Mouse (Mus musculus): Measurements from ENCODE around the gene Cdk17. TPM values are rescaled to one million over a fixed set of nuclear protein-coding genes. Genes with fewer than 3 reads are reported as not detected.

Cdk17 gene
- total RNA-seq, 2 experiments from 2014 or later: 37.3 to 38.7 TPM

DNA sequence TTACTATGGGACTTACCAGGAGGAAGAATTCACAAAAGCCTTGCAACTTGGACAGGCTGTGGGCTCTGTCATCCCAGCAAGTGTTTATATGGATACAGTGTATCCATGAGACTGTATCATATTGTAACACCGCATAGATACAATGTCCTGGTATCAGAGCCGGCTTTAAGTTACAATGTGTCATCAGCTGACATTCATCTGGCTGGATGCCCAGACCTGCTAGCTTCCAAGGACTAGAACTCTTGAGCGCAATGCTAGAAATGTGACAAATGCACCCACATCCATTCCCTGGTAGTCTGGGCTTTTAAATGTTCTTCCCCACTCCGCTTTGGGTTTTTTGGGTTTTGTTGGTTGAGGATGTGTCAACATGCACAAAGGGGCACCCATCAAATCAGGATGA is 127.7 kb downstream of the Cdk17 start:
- peak; percentile 76 for DNase-seq

DNA sequence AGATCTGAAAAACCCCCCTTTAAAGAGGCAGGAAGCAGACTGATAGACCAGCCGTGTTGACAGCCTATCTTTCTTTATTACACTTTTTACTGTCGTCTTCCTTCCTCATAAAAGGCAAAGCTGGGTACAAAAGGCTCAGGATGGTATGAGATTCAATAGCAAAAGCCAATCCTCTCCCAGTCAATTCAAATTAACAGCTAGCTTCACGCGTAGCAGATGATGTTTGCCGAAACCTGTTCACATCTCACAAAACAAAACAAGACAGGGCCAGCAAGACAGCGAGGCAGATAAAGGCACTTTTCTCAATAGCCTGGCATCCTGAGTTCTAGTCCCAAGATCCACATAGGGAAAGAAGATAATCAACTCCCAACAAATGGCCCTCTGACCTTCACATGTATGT is 128.7 kb downstream of the Cdk17 start:
- no peak for DNase-seq

DNA sequence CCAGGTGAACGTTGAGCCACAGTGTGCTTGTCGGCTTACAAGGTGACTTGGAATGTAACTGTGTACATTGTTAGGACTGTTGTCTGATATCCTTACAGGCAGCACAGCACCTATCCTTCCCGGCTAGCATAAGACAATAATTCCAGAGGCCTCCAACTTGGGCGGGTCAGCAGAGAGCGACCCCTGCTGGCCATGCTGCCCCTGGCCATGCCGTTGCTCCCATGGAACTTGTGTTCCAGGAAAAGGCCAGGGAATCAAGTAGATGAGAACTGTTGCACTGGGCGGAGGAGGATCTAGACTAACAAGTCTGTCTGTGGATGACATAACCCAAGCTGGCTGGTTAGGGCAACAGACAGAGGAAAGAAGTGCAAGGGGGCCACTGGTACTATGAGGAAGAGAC is 130.7 kb downstream of the Cdk17 start:
- peak; percentile 79 for DNase-seq

DNA sequence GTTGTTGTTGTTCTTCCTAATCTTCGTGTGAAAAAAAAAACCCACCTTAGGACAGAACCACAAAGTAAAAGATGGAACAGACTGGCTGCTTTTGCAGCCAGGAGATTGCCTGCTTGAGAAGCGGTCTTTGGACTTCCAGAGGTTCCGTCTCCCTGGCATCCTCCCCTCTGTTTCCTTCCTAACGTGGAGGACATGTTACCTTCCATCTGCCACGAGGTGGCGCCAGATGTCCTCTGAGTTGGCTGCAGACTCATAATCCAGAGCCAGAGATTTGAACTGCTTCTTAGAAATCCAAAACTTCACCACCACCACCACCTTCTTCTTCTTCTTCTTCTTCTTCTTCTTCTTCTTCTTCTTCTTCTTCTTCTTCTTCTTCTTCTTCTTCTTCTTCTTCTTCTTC is 131.2 kb downstream of the Cdk17 start:
- peak; percentile 89 for DNase-seq

DNA sequence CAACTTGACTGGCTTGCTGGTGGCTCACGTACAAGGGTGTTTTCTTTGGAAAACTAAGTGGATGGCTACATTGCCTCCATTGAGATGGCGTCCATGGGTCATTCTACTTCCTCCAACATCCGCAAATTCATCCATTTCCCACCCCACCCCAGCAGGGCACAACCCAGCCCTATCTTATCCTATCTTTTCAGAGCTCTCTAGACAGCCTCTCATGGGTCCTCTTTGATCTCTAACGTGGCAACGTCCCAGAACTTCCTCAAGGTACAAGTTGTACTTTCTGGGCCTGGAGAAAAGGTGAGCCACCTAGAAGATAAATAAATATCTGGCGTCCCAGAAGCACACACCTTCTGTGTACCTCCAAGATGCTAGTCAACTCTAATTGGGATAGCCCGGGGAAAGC is 132.9 kb downstream of the Cdk17 start:
- DNase-seq: no peak

DNA sequence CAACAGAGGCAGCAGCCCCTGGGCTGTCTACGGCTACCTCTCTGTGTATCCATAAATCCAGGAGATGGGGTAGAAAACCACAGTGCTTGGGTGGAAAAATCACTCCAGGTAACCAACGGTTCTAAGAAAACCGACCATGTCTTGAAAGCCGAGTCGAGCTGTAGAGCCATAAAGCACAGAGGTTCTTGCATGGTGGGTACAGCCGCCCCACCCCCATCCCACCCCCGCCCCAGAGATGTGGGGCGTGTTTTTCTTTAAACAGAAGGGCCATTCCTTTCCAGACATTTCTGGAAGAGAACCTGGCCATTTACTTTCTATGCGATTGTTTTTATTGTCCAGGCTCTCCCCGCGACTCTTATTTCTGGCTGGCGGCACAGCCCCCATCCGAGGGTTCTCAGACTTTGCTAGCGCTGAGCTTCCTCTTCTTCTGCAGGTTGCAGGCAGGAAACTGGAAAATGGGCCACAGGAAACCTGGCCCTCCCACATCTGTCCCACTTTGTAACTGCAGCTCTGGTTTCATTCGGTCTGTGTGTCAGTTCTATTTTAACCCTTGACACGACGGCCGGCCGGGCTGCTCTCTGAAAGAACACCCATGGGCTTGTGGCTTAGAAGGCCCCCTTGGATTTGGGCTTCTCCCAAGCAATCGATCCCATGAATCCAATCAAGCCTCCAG is 134.0 kb downstream of the Cdk17 start:
- no peak for DNase-seq

DNA sequence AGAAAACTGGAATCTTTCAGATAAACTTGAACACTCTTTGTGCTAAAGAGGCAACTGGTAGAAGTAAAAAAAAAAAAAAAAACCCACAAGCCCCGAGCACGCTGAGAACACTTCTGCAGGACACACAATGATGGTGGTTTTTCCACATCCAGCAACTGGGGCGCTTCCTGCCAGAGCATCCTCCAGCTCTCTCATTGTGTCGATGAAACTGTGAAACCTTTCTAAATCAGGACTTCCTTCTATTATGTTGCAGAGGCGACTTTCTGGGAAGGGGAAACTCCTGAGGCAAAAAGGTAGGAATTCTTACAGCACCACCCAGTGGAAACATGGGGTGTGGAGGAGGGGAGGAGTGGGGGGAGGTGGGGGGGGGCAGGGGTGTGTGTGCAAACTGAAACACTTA is 137.1 kb downstream of the Cdk17 start:
- DNase-seq: no peak

DNA sequence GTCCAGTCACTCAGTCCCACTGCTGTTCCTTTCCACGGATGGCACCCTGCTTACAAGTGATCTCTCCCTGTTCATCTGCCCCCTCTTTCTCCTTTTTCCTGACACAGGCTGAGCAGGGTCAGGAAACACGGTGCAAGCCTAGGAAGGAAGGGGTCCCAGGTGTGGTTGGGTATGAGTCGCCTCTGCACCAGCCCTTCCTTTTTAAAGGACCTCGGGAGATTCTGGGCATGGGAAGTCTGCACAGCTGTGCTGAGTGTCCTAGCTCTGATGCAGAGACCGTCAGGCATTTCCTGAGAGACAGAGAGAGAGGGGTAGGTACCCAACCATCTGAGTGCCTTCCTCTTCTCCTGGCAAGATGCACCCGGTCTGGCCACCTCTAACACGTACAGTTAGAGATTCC is 137.5 kb downstream of the Cdk17 start:
- no peak for DNase-seq

DNA sequence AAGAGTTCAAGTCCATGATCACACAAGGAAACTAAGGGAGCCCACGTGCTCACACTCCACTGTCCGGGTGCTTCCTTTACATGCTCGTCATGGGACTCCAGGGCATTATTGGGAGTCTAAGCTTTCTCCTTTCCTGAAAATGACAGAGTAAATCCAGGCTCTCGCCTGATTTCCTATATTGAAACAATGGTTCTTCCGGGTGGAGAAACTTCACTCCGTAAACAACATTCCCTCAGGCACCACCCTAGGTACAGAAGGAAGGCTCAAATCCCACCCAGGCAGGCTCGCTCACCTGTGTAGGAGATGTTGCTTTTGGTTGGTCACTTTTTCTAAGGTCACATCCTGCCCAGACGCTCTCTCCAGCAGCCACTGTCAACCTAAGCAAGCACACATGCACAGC is 141.2 kb downstream of the Cdk17 start:
- no peak for DNase-seq

DNA sequence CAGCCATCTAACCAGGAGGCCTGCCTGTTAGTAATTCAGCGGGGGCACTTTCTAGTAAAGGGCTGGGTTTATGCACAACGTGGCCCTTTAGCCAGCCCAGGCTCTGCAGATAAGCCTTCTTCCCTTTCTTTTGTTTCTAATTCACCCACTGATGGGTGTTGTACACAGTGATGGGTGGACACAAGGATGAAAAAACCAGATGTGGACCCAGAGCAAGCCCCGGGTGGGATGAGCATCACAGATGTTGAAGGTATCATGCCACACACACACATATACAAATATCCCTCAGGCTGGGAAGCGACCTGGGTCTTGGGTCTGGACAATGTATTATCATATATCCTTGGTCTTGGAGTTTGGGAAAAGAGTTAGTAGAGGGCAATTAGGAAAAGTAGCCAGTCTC is 142.6 kb downstream of the Cdk17 start:
- DNase-seq: no peak

DNA sequence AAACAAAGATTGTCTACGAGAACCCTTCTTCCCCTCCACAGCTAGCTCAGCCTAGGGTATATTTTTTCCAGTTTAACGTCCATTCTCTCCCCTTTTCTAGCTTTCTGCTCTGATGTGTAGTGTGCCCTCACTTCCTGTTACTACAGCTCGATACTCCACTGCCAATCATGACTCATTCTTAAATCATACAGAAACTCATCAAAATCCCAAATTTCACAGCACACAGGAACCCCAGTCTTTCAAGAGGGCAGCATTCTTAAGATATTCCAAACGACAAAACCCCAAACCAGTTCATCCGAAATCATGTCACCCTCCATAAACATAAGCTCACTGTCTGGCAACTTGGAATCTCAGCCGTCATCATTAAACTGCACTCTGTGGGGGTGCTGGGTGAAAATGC is 145.3 kb downstream of the Cdk17 start:
- no peak for DNase-seq

DNA sequence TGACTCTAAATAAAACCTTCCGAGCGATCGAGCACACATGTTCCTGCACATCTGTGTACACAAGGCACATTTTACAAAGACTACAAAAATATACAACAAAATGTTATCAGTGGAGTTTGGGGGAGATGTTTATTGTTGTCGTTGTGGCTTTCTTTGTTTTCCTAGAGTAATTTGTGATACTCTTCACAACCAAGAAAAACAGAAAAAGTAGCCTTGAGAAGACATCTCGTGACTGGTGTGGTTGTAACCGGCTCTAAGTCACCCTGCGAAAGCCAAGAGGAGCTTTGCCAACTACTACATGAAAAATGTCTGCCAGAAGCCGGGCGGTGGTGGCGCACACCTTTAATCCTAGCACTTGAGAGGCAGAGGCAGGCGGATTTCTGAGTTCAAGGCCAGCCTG is 145.7 kb downstream of the Cdk17 start:
- no peak for DNase-seq

DNA sequence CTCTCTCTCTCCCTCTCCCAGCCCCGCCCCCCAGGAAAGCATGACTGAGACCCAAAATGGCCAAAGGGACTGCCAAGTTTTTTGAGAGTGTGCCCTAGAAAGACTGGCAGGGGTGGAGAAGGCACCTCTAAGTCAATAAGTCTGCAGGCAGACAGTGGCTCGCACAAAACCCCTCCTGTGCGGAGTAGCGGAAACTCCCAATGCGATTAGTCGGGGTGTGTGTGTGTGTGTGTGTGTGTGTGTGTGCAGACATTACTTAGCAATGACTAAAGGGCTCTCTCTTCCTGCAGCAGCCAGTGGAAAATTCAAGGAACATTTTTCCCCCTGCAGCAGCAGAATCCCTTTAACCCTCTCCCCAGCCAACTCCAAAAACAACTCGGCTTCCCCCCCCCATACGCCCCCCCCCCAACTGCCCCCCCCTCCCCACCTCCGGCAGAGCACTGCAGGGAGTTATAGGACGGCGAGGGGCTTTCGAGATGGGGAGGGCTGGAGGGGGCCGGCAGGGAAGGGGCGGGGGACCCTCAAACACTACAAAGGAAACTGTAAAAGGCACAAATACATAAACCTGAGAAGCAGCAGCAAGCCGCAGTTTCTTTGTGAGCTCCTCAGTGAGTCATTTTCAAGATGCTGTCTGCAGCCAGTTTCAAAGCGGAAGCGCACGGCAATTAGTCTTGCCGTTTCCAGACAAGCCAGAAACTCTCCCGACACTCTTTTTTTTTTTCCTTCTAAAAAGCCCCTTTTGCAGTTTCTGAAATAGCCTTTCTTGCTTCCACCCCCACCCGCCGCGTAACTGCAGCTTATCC is 148.7 kb downstream of the Cdk17 start:
- DNase-seq: peak; percentile 71

DNA sequence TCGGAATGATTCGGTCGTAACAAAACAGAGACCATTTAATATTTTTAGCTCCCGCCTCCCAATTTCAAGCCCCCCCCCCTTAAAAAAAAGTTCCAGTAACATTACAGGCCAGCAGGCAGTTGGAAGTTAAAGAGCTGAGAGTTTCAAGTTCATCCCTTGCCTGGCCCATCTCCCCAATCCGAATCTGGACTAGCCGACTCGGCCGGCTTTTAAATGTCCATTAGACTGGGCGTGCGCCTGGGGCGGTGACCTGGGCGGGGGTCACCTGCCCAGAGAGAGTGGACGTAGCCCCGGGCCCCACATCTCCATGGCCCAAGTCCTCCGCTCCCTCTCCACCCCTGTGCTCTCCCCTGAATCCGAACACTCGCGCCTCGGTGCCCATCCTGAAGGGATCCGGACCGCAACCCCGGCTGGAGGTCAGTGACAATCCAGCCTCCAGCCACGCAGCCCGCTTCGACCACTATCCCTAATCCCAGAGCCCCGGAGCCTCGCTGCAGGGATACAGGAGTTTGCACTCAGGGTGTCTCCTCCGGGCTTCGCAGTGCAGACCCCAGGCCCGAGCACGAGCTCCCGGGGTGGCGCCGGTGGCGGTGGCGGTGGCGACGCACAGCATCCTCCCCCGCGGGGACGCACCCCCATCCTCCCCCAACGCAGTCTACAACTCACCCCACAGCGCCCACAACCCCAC is 149.4 kb downstream of the Cdk17 start:
- peak; percentile 49 for DNase-seq

DNA sequence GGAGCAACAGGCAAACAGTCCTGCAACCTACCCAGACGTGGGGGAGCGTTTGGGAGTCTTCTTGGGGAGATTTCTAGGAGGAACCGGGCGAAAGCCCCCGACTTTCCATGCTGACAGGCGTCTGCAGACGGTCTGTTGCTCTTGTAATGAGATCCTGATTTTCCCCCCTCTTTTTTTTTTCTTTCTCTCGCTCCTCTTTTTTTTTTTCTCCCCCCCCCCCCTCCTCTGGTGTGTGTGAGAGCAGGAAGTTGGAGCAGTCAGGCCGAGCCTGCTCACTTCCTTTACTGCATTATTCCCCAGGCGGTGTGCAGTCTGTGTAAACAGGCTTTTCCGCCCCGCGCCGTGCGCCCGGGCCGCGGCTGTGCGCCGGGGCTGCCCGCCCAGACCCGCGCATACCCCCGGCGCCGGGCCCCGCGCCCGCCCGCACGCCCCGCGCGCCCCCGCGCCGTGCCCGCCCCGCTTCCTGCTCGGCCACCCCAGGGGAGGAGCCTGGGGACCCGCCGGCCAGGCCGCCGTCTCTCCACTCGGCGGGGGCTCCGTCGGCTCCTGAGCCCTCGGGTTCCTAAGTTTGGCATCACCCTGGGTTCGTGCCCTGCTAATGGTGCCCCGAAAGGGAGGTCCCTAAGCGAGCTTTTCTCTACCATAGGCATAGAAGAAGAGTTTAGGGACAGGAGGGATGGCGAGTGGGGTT is 150.2 kb downstream of the Cdk17 start, which contains the start of gene Elk3:
Gene Elk3, minus strand, starts transcription at position 415 of the 691 bp plus-strand sequence.
- peak; percentile 67 for DNase-seq

DNA sequence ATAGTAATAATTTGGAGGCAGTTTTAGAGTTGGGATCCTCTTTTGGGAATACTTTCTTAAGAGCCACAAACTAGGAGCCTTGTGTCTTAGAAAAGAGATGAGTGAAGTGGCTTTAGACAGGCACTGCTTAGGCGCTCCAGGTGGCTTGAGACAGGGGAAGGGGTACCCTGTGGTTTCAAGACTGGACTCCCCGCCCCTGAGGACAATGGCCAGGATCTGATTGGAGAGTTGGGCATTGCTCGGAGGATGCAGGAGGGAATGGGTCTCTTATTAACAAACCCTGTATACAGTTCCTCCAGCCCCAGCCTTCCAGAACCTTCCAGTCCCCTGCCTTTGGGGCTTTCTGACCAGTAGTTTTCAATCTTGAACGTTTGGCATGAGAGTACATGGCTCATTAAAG is 150.9 kb downstream of the Cdk17 start:
- DNase-seq: no peak

Small RNAs within 50 kb of the gene (microRNA-seq; reads per million reads assigned to microRNA genes)
- not detected for gene Mir1931

Other genes starting within 250 kb of the Cdk17 start
- gene Cfap54, start 79.3 kb upstream of the Cdk17 start, total RNA-seq (2021): 10 to 100 TPM in 1 of 2 experiments, 1 to 10 TPM in 1; 7.3 to 10.2 TPM
- 10 to 100 TPM; 58.4 to 70.4 TPM for gene Elk3, start 150.3 kb downstream of the Cdk17 start, total RNA-seq (2021)